Mouse (Mus musculus): ENCODE results near the gene E030018B13Rik. TPM values are rescaled to one million over a fixed set of nuclear protein-coding genes. Genes with fewer than 3 reads are reported as not detected.

The E030018B13Rik gene
- total and polyA plus RNA-seq, 3 experiments: not detected

- no peak for ATAC-seq (ENCODE audit: extremely low read depth, insufficient number of reproducible peaks, low FRiP score, poor library complexity, severe bottlenecking)
- TF ChIP-seq GATA1 (IDR thresholded peaks at IDR 0.05; ENCODE audit: borderline replicate concordance, low read length) (no peak), GATA2 (IDR thresholded peaks at IDR 0.05; ENCODE audit: borderline replicate concordance, low read depth, low read length) (no peak), TAL1 (conservative IDR thresholded peaks at IDR 0.05; ENCODE audit: low read depth, low read length) (no peak), POLR2AphosphoS5 (IDR thresholded peaks at IDR 0.05; ENCODE audit: insufficient replicate concordance, low read depth, low read length) (no peak), CTCF (IDR thresholded peaks at IDR 0.05; ENCODE audit: low read depth, low read length) (no peak)
- H3K4me3 ChIP-seq (ENCODE audit: low read depth, low read length): no peak overlapping the region
These were observed 41.4 kb downstream of the E030018B13Rik start for GRCm38 (mm10) chr7:63957872-63958640.

GRCm38 (mm10) chr7:63963632-63964031 is 47.0 kb downstream of the E030018B13Rik start:
- peaks cover 4% of the 10 kb centered on the region; the same call in 1 of the 2 replicates for H3K9me3 ChIP-seq (replicated peaks)
- H3K27me3 ChIP-seq (ENCODE audit: insufficient read depth, low read length): peaks cover 44% of the 10 kb centered on the region
- ATAC-seq (ENCODE audit: extremely low read depth, insufficient number of reproducible peaks, low FRiP score, poor library complexity, severe bottlenecking) (no peak), DNase-seq (ENCODE audit: low spot score) (no peak)
- H3K4me1 ChIP-seq (ENCODE audit: insufficient read depth, low read depth, low read length): peaks cover 38% of the 10 kb centered on the region
- no peaks in the 10 kb centered on the region for H3K36me3 ChIP-seq (replicated peaks)
- H3K4me3 ChIP-seq (ENCODE audit: low read depth, low read length): no peak overlapping the region
- TF ChIP-seq GATA1 (IDR thresholded peaks at IDR 0.05; ENCODE audit: borderline replicate concordance, low read length) (no peak), CTCF (IDR thresholded peaks at IDR 0.05; ENCODE audit: low read depth, low read length) (no peak), GATA2 (IDR thresholded peaks at IDR 0.05; ENCODE audit: borderline replicate concordance, low read depth, low read length) (no peak), TAL1 (conservative IDR thresholded peaks at IDR 0.05; ENCODE audit: low read depth, low read length) (no peak), POLR2AphosphoS5 (IDR thresholded peaks at IDR 0.05; ENCODE audit: insufficient replicate concordance, low read depth, low read length) (no peak)

More at GRCm38 (mm10) chr7:63957872-63958640, 41.4 kb downstream of the E030018B13Rik start:
- peaks cover 4% of the 10 kb centered on the region; the same call in 1 of the 2 replicates for H3K9me3 ChIP-seq (replicated peaks)
- H3K27me3 ChIP-seq (ENCODE audit: insufficient read depth, low read length): peaks cover 30% of the 10 kb centered on the region
- DNase-seq (ENCODE audit: low spot score): no peak
- no peaks in the 10 kb centered on the region for H3K36me3 ChIP-seq (replicated peaks)
- peaks cover 42% of the 10 kb centered on the region for H3K4me1 ChIP-seq (ENCODE audit: insufficient read depth, low read depth, low read length)

GRCm38 (mm10) chr7:63964121-63964520 is 47.5 kb downstream of the E030018B13Rik start:
- no peak for TF ChIP-seq GATA2 (IDR thresholded peaks at IDR 0.05; ENCODE audit: borderline replicate concordance, low read depth, low read length)
- TF ChIP-seq TAL1 (conservative IDR thresholded peaks at IDR 0.05; ENCODE audit: low read depth, low read length): no peak
- no peak for TF ChIP-seq CTCF (IDR thresholded peaks at IDR 0.05; ENCODE audit: low read depth, low read length)
- no peak for TF ChIP-seq POLR2AphosphoS5 (IDR thresholded peaks at IDR 0.05; ENCODE audit: insufficient replicate concordance, low read depth, low read length)
- TF ChIP-seq GATA1 (IDR thresholded peaks at IDR 0.05; ENCODE audit: borderline replicate concordance, low read length): no peak
- peaks cover 4% of the 10 kb centered on the region; the same call in 1 of the 2 replicates for H3K9me3 ChIP-seq (replicated peaks)
- no peaks in the 10 kb centered on the region for H3K36me3 ChIP-seq (replicated peaks)
- H3K4me3 ChIP-seq (ENCODE audit: low read depth, low read length): no peak overlapping the region
- DNase-seq (ENCODE audit: low spot score): no peak
- H3K27me3 ChIP-seq (ENCODE audit: insufficient read depth, low read length): peaks cover 42% of the 10 kb centered on the region
- H3K4me1 ChIP-seq (ENCODE audit: insufficient read depth, low read depth, low read length): peaks cover 36% of the 10 kb centered on the region
- ATAC-seq (ENCODE audit: extremely low read depth, insufficient number of reproducible peaks, low FRiP score, poor library complexity, severe bottlenecking): no peak

- no peak; the same call in 1 of the 2 replicates for ATAC-seq (ENCODE audit: extremely low read depth, insufficient number of reproducible peaks, low FRiP score, poor library complexity, severe bottlenecking)
- no peak overlapping the region for H3K4me3 ChIP-seq (ENCODE audit: low read depth, low read length)
- peaks cover 48% of the 10 kb centered on the region for H3K27me3 ChIP-seq (ENCODE audit: insufficient read depth, low read length)
- DNase-seq (ENCODE audit: low spot score): no peak
- no peak for TF ChIP-seq TAL1 (conservative IDR thresholded peaks at IDR 0.05; ENCODE audit: low read depth, low read length)
- no peak for TF ChIP-seq GATA2 (IDR thresholded peaks at IDR 0.05; ENCODE audit: borderline replicate concordance, low read depth, low read length)
- no peak for TF ChIP-seq CTCF (IDR thresholded peaks at IDR 0.05; ENCODE audit: low read depth, low read length)
- TF ChIP-seq POLR2AphosphoS5 (IDR thresholded peaks at IDR 0.05; ENCODE audit: insufficient replicate concordance, low read depth, low read length): no peak
- TF ChIP-seq GATA1 (IDR thresholded peaks at IDR 0.05; ENCODE audit: borderline replicate concordance, low read length): no peak
- peaks cover 4% of the 10 kb centered on the region; the same call in 1 of the 2 replicates for H3K9me3 ChIP-seq (replicated peaks)
- H3K4me1 ChIP-seq (ENCODE audit: insufficient read depth, low read depth, low read length): peaks cover 37% of the 10 kb centered on the region
- no peaks in the 10 kb centered on the region for H3K36me3 ChIP-seq (replicated peaks)
These were observed 48.5 kb downstream of the E030018B13Rik start for GRCm38 (mm10) chr7:63965135-63965534.

- TF ChIP-seq GATA1 (IDR thresholded peaks at IDR 0.05; ENCODE audit: borderline replicate concordance, low read length) (no peak), TAL1 (conservative IDR thresholded peaks at IDR 0.05; ENCODE audit: low read depth, low read length) (no peak), GATA2 (IDR thresholded peaks at IDR 0.05; ENCODE audit: borderline replicate concordance, low read depth, low read length) (no peak), POLR2AphosphoS5 (IDR thresholded peaks at IDR 0.05; ENCODE audit: insufficient replicate concordance, low read depth, low read length) (no peak), CTCF (IDR thresholded peaks at IDR 0.05; ENCODE audit: low read depth, low read length) (no peak)
- Histone ChIP-seq H3K9me3 (replicated peaks) (no peaks in the 10 kb centered on the region), H3K4me1 (ENCODE audit: insufficient read depth, low read depth, low read length) (peaks cover 37% of the 10 kb centered on the region), H3K4me3 (ENCODE audit: low read depth, low read length) (no peak overlapping the region), H3K27me3 (ENCODE audit: insufficient read depth, low read length) (peaks cover 45% of the 10 kb centered on the region), H3K36me3 (replicated peaks) (no peaks in the 10 kb centered on the region)
- ATAC-seq (ENCODE audit: extremely low read depth, insufficient number of reproducible peaks, low FRiP score, poor library complexity, severe bottlenecking) (no peak), DNase-seq (ENCODE audit: low spot score) (no peak)
These were observed 49.2 kb downstream of the E030018B13Rik start for GRCm38 (mm10) chr7:63965635-63966418.

- Histone ChIP-seq H3K36me3 (replicated peaks) (no peaks in the 10 kb centered on the region), H3K4me3 (ENCODE audit: low read depth, low read length) (no peak overlapping the region), H3K27me3 (ENCODE audit: insufficient read depth, low read length) (peaks cover 34% of the 10 kb centered on the region), H3K9me3 (replicated peaks) (no peaks in the 10 kb centered on the region), H3K4me1 (ENCODE audit: insufficient read depth, low read depth, low read length) (peaks cover 50% of the 10 kb centered on the region)
- no peak for TF ChIP-seq CTCF (IDR thresholded peaks at IDR 0.05; ENCODE audit: low read depth, low read length)
- TF ChIP-seq GATA1 (IDR thresholded peaks at IDR 0.05; ENCODE audit: borderline replicate concordance, low read length): no peak
- TF ChIP-seq POLR2AphosphoS5 (IDR thresholded peaks at IDR 0.05; ENCODE audit: insufficient replicate concordance, low read depth, low read length): no peak
- no peak for TF ChIP-seq GATA2 (IDR thresholded peaks at IDR 0.05; ENCODE audit: borderline replicate concordance, low read depth, low read length)
- no peak for TF ChIP-seq TAL1 (conservative IDR thresholded peaks at IDR 0.05; ENCODE audit: low read depth, low read length)
- ATAC-seq (ENCODE audit: extremely low read depth, insufficient number of reproducible peaks, low FRiP score, poor library complexity, severe bottlenecking) (no peak), DNase-seq (ENCODE audit: low spot score) (no peak)
These were observed 53.3 kb downstream of the E030018B13Rik start for GRCm38 (mm10) chr7:63969941-63970340.
